Mouse (Mus musculus): Measurements from ENCODE around the gene Camkmt. TPM values are rescaled to one million over a fixed set of nuclear protein-coding genes. Genes with fewer than 3 reads are reported as not detected.

Gene Camkmt
- polyA plus RNA-seq, 1 experiment from 2014 or later, result 17.0 TPM

GRCm38 (mm10) chr17:85091762-85092161 lies 1.4 kb downstream of the Camkmt start:
- peak overlapping the region; percentile 84; the same call in 1 of the 2 replicates for H3K4me2 ChIP-seq
- no peaks in the 10 kb centered on the region for H3K27me3 ChIP-seq
- ATAC-seq, result no peak
- 92% methylated on average over 6 of the region's 6 CpGs for WGBS
- H3K4me1 ChIP-seq, result peaks cover 24% of the 10 kb centered on the region
- H3K4me3 ChIP-seq, result peak overlapping the region; percentile 92; the same call in 1 of the 2 replicates
- no peaks in the 10 kb centered on the region for H3K36me3 ChIP-seq (ENCODE audit: poor library complexity, severe bottlenecking)
- no peak overlapping the region for H3K9ac ChIP-seq
- H3K9me3 ChIP-seq (replicated peaks), result no peaks in the 10 kb centered on the region
- no peak overlapping the region for H3K27ac ChIP-seq

GRCm38 (mm10) chr17:85096396-85096795 lies 6.0 kb downstream of the Camkmt start:
- Histone ChIP-seq H3K27ac (no peak overlapping the region), H3K9ac (no peak overlapping the region), H3K4me1 (peaks cover 5% of the 10 kb centered on the region; the same call in 1 of the 2 replicates), H3K9me3 (replicated peaks) (peaks cover 13% of the 10 kb centered on the region; the same call in 1 of the 2 replicates), H3K36me3 (ENCODE audit: poor library complexity, severe bottlenecking) (peaks cover 22% of the 10 kb centered on the region), H3K27me3 (no peaks in the 10 kb centered on the region), H3K4me2 (no peak overlapping the region), H3K4me3 (no peak overlapping the region)
- no peak for ATAC-seq
- WGBS, result 96% methylated on average over 3 of the region's 3 CpGs

- 94% methylated on average over 7 of the region's 7 CpGs for WGBS
- Histone ChIP-seq H3K4me3 (no peak overlapping the region), H3K9me3 (replicated peaks) (peaks cover 13% of the 10 kb centered on the region; the same call in 1 of the 2 replicates), H3K27me3 (no peaks in the 10 kb centered on the region), H3K9ac (no peak overlapping the region), H3K27ac (no peak overlapping the region), H3K36me3 (ENCODE audit: poor library complexity, severe bottlenecking) (peaks cover 22% of the 10 kb centered on the region), H3K4me2 (no peak overlapping the region), H3K4me1 (no peaks in the 10 kb centered on the region)
- ATAC-seq, result no peak
Measured at GRCm38 (mm10) chr17:85098677-85099323, 8.4 kb downstream of the Camkmt start.

GRCm38 (mm10) chr17:85100232-85100631 lies 9.9 kb downstream of the Camkmt start:
- Histone ChIP-seq H3K4me1 (no peaks in the 10 kb centered on the region), H3K4me3 (no peak overlapping the region), H3K36me3 (ENCODE audit: poor library complexity, severe bottlenecking) (peaks cover 22% of the 10 kb centered on the region), H3K4me2 (no peak overlapping the region), H3K9ac (no peak overlapping the region), H3K27ac (no peak overlapping the region), H3K27me3 (no peaks in the 10 kb centered on the region), H3K9me3 (replicated peaks) (peaks cover 13% of the 10 kb centered on the region; the same call in 1 of the 2 replicates)
- 96% methylated on average over 3 of the region's 3 CpGs for WGBS
- ATAC-seq, result no peak

GRCm38 (mm10) chr17:85101751-85102150 lies 11.4 kb downstream of the Camkmt start:
- no peak for ATAC-seq
- Histone ChIP-seq H3K9ac (no peak overlapping the region), H3K36me3 (ENCODE audit: poor library complexity, severe bottlenecking) (peaks cover 22% of the 10 kb centered on the region), H3K9me3 (replicated peaks) (peaks cover 13% of the 10 kb centered on the region; the same call in 1 of the 2 replicates), H3K27me3 (no peaks in the 10 kb centered on the region), H3K4me1 (no peaks in the 10 kb centered on the region), H3K4me2 (no peak overlapping the region), H3K27ac (no peak overlapping the region), H3K4me3 (no peak overlapping the region)
- WGBS, result 85% methylated on average over 7 of the region's 7 CpGs

- Histone ChIP-seq H3K4me2 (no peak overlapping the region), H3K9me3 (replicated peaks) (peaks cover 6% of the 10 kb centered on the region; the same call in 1 of the 2 replicates), H3K27me3 (no peaks in the 10 kb centered on the region), H3K4me3 (no peak overlapping the region), H3K4me1 (no peaks in the 10 kb centered on the region), H3K27ac (no peak overlapping the region), H3K36me3 (ENCODE audit: poor library complexity, severe bottlenecking) (peaks cover 11% of the 10 kb centered on the region), H3K9ac (no peak overlapping the region)
- 65% methylated on average over 2 of the region's 2 CpGs for WGBS
- ATAC-seq, result no peak
Measured at GRCm38 (mm10) chr17:85103310-85103709, 13.0 kb downstream of the Camkmt start.

- no peak overlapping the region for H3K4me3 ChIP-seq
- H3K36me3 ChIP-seq (ENCODE audit: poor library complexity, severe bottlenecking), result no peaks in the 10 kb centered on the region
- H3K4me2 ChIP-seq, result no peak overlapping the region
- H3K27ac ChIP-seq, result no peak overlapping the region
- no peaks in the 10 kb centered on the region for H3K4me1 ChIP-seq
- no peaks in the 10 kb centered on the region for H3K27me3 ChIP-seq
- 100% methylated on average over 1 of the region's 1 CpGs for WGBS
- ATAC-seq, result no peak
- no peak overlapping the region for H3K9ac ChIP-seq
- H3K9me3 ChIP-seq (replicated peaks), result no peaks in the 10 kb centered on the region
Measured at GRCm38 (mm10) chr17:85110640-85111039, 20.3 kb downstream of the Camkmt start.

- no peaks in the 10 kb centered on the region for H3K27me3 ChIP-seq
- H3K9me3 ChIP-seq (replicated peaks), result no peaks in the 10 kb centered on the region
- H3K4me3 ChIP-seq, result no peak overlapping the region
- no peak overlapping the region for H3K27ac ChIP-seq
- no peak overlapping the region for H3K9ac ChIP-seq
- 83% methylated on average over 8 of the region's 8 CpGs for WGBS
- H3K4me1 ChIP-seq, result no peaks in the 10 kb centered on the region
- no peaks in the 10 kb centered on the region for H3K36me3 ChIP-seq (ENCODE audit: poor library complexity, severe bottlenecking)
- no peak for ATAC-seq
- no peak overlapping the region for H3K4me2 ChIP-seq
Measured at GRCm38 (mm10) chr17:85113441-85113840, 23.1 kb downstream of the Camkmt start.

GRCm38 (mm10) chr17:85116643-85117042 lies 26.3 kb downstream of the Camkmt start:
- Histone ChIP-seq H3K4me2 (no peak overlapping the region), H3K9me3 (replicated peaks) (no peaks in the 10 kb centered on the region), H3K4me3 (no peak overlapping the region), H3K36me3 (ENCODE audit: poor library complexity, severe bottlenecking) (no peaks in the 10 kb centered on the region), H3K27me3 (no peaks in the 10 kb centered on the region), H3K9ac (no peak overlapping the region), H3K27ac (no peak overlapping the region), H3K4me1 (no peaks in the 10 kb centered on the region)
- ATAC-seq, result no peak
- 29% methylated on average over 4 of the region's 4 CpGs for WGBS

- no peaks in the 10 kb centered on the region for H3K27me3 ChIP-seq
- no peaks in the 10 kb centered on the region for H3K36me3 ChIP-seq (ENCODE audit: poor library complexity, severe bottlenecking)
- H3K4me1 ChIP-seq, result peaks cover 5% of the 10 kb centered on the region; the same call in 1 of the 2 replicates
- no peak overlapping the region for H3K27ac ChIP-seq
- H3K4me2 ChIP-seq, result no peak overlapping the region
- H3K9me3 ChIP-seq (replicated peaks), result no peaks in the 10 kb centered on the region
- H3K4me3 ChIP-seq, result no peak overlapping the region
- no peak overlapping the region for H3K9ac ChIP-seq
- WGBS, result 91% methylated on average over 1 of the region's 1 CpGs
- ATAC-seq, result no peak
Measured at GRCm38 (mm10) chr17:85138393-85138792, 48.0 kb downstream of the Camkmt start.

GRCm38 (mm10) chr17:85141621-85142020 lies 51.3 kb downstream of the Camkmt start:
- H3K36me3 ChIP-seq (ENCODE audit: poor library complexity, severe bottlenecking), result no peaks in the 10 kb centered on the region
- H3K4me3 ChIP-seq, result no peak overlapping the region
- H3K27ac ChIP-seq, result no peak overlapping the region
- H3K27me3 ChIP-seq, result no peaks in the 10 kb centered on the region
- H3K9me3 ChIP-seq (replicated peaks), result no peaks in the 10 kb centered on the region
- H3K9ac ChIP-seq, result no peak overlapping the region
- 70% methylated on average over 3 of the region's 3 CpGs for WGBS
- peaks cover 5% of the 10 kb centered on the region; the same call in 1 of the 2 replicates for H3K4me1 ChIP-seq
- H3K4me2 ChIP-seq, result no peak overlapping the region
- no peak for ATAC-seq

GRCm38 (mm10) chr17:85142495-85143111 lies 52.3 kb downstream of the Camkmt start:
- peaks cover 5% of the 10 kb centered on the region; the same call in 1 of the 2 replicates for H3K4me1 ChIP-seq
- no peak for ATAC-seq
- H3K4me3 ChIP-seq, result no peak overlapping the region
- WGBS, result 15% methylated on average over 5 of the region's 5 CpGs
- H3K4me2 ChIP-seq, result no peak overlapping the region
- H3K36me3 ChIP-seq (ENCODE audit: poor library complexity, severe bottlenecking), result no peaks in the 10 kb centered on the region
- no peak overlapping the region for H3K9ac ChIP-seq
- no peaks in the 10 kb centered on the region for H3K9me3 ChIP-seq (replicated peaks)
- no peak overlapping the region for H3K27ac ChIP-seq
- H3K27me3 ChIP-seq, result no peaks in the 10 kb centered on the region
